Mouse (Mus musculus): ENCODE measurements at regions not wholly inside any gene's neighbourhood (a gene's known extent, or its start where the extent isn't known, plus 50 kb on each side); places are given as distances from the start of the nearest gene placed in this dataset.
A peak's percentile ranks its signal among the peaks of the same experiment; 100 is the strongest.

DNA sequence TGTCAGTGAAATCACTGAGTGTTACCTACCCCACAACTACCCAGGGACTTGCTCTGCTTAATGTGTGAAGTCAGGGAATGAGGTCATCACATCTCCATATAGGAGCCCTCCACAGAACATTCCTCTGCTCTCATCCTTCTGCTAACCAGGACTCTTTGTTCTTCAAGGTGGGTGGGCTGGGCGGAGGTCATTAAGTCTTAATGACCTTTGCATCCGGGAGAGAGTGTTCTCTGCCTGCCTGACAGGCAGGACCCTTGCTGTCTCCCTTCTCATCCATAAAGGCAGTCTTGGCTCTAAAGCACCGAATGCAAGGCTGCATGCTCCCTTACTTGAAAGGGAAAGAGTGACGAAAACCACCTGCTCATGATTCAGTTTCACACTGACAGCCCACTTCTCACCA is 1051.4 kb downstream of the Slc22a22 start:
- no peak for DNase-seq (ENCODE audit: low read depth, low spot score)

DNA sequence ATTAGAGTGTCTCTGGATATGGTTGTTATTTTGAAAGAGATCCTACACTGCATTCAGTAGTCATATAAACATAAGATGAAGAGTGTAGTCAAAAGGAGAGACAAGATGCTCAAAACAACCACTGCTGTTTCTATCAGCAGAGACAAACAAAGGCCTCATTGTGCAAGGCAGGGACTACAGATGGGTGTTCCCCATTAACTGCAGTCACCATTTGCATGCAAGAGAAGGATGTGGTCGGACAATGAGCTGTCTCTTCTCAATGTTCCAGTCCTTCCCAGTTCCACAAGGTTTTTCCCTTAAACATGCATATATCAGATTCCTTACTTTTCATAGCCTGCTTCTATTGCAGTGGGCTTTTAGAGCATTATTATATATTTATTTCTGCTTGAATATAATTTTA is 1056.7 kb downstream of the Slc22a22 start:
- no peak for DNase-seq (ENCODE audit: low read depth, low spot score)

GRCm38 (mm10) chr15:56391982-56392381 is 1085.4 kb downstream of the Slc22a22 start:
- DNase-seq (ENCODE audit: low read depth, low spot score) = no peak

DNA sequence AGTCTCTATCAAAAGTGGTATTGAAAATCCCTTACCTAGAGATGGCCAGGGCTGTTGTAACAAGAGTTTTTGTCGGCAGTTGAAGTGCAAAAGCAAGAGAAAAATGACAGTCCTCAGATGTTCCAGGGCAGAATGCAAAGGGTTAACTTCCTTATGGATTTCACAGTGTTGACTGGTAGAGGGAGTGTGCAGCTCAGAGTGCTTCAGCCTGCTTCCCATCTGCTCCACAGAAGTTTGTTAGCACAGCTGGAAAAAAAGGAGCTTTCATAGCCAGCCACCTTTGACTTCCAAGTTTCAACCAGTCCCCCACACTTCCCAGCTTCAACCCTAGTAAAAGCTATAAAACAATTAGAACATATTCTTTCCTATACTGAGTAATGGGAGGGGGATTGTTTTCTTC is 1098.9 kb downstream of the Slc22a22 start:
- no peak for DNase-seq (ENCODE audit: low read depth, low spot score)

GRCm38 (mm10) chr15:56350903-56351302 is 1126.5 kb downstream of the Slc22a22 start:
- DNase-seq (ENCODE audit: low read depth, low spot score) = no peak

GRCm38 (mm10) chr15:56346111-56346510 is 1131.3 kb downstream of the Slc22a22 start:
- no peak for DNase-seq (ENCODE audit: low read depth, low spot score)

GRCm38 (mm10) chr15:56344973-56345372 is 1132.5 kb downstream of the Slc22a22 start:
- DNase-seq (ENCODE audit: low read depth, low spot score) = no peak

- DNase-seq (ENCODE audit: low read depth, low spot score) = peak; percentile 3
These were observed 1133.0 kb downstream of the Slc22a22 start for GRCm38 (mm10) chr15:56344304-56344932.

- no peak for DNase-seq (ENCODE audit: low read depth, low spot score)
These were observed 1139.5 kb downstream of the Slc22a22 start for GRCm38 (mm10) chr15:56337879-56338278.

GRCm38 (mm10) chr15:56336449-56336848 is 1141.0 kb downstream of the Slc22a22 start:
- DNase-seq (ENCODE audit: low read depth, low spot score) = peak; percentile 34

DNA sequence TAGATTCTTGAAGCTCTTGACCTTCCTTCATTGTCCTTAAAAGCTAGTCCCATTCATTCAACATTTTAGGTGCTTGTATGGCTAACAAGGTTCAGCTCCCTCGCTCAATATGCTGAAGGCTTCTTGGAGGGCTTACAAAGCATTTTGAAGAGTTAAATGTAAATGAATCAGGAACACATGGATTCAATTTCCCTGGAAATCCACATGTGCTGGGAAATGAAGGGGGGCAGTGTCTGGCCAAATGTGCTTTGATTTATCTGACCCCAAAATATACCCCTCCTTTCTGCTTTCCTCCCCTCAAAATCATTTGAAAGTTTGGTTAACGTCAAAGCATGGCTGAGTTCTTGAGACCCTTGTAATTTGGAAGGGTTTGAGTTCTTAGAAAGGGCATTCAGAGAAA is 1142.4 kb downstream of the Slc22a22 start:
- DNase-seq (ENCODE audit: low read depth, low spot score) = no peak

GRCm38 (mm10) chr15:56320501-56320900 is 1156.9 kb downstream of the Slc22a22 start:
- no peak for DNase-seq (ENCODE audit: low read depth, low spot score)

DNA sequence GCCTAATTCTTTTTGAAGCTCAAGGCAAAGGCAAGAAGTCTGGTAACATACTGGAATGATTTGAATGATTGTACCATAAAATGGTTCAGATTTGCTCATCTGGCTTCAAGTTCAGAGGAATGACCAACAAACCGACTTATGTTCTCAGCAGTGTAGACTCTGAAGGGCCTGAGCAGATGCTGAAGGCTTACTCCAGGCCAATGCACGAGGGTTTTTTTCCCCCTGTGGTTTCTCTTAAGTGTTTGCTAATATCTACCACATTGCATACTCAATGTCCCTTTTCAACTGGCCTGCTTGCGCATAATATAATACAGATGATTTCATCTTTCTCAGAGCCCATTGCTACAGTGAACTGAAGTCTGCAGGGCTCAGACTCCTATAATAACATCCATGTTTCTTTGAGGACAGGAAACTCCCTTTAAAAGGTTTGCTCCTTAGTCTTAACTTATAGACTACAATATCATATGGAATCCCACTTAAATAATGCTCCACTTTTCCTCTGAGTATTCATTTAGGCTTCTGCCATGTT is 1182.5 kb downstream of the Slc22a22 start:
- no peak for DNase-seq (ENCODE audit: low read depth, low spot score)

- no peak for DNase-seq (ENCODE audit: low read depth, low spot score)
These were observed 1198.7 kb downstream of the Slc22a22 start for GRCm38 (mm10) chr15:56278622-56279301.

DNA sequence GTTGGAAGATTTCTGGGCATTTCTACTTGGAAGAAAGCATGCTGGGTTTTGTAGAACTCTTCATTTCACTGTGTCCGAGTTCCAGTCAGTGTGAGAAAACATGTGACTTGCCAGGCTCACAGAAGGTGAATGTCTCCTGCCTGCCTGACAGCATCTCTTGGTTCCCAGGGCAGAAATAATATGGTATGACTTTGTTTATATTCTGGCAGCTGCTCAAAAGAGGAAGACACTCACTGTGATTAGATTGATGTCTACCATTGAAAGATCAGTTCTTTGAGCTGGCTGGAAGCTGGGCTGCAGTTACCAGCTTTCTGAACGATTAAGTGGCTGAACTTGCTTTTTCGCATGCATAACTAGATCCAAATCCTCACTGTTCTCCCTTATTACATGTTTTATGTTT is 1199.4 kb downstream of the Slc22a22 start:
- DNase-seq (ENCODE audit: low read depth, low spot score) = no peak

GRCm38 (mm10) chr15:56248731-56249130 is 1228.7 kb downstream of the Slc22a22 start:
- no peak for DNase-seq (ENCODE audit: low read depth, low spot score)

GRCm38 (mm10) chr15:56244004-56244735 is 1233.3 kb downstream of the Slc22a22 start:
- DNase-seq (ENCODE audit: low read depth, low spot score) = no peak

DNA sequence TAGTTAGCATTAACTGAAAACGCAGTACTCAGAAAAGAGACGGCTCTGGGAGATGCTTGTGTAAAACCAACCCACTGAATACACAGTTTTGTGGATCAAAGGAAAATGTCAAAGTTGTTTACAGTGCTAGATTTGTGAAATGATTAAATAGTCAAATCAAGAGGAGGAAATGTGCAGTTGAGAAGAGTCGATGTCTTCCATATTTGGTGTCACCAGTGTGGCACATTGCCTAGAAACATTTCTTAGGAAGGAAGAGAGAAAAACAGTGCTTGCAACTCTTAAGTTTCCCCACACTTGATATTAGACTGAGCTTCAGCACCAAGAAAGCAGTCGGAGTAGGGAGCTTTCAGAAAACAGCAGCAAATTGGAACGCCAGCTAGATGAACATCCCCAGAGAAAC is 1274.9 kb downstream of the Slc22a22 start:
- DNase-seq (ENCODE audit: low read depth, low spot score) = no peak

DNA sequence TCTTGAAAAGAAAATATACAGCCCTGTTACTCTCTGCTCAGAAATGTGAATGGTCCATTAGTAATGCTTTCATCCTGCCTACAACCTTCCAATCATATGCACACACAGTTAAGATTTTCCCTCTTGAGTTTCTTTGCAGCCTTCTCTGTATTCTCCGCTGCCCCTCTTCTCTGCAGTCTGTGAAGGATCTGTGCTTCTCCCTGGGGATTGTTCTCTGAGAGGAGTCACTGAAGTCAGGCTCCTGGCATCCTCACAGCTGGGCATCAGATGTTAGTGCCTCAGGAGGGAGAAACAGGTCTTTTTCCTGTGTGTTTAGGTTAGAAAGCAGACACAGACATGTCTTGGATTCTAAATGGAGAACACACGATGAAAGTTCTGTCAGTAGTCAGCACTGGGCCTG is 1278.1 kb downstream of the Slc22a22 start:
- no peak for DNase-seq (ENCODE audit: low read depth, low spot score)

- no peak for DNase-seq (ENCODE audit: low read depth, low spot score)
These were observed 1279.8 kb downstream of the Slc22a22 start for GRCm38 (mm10) chr15:56197425-56198201.

DNA sequence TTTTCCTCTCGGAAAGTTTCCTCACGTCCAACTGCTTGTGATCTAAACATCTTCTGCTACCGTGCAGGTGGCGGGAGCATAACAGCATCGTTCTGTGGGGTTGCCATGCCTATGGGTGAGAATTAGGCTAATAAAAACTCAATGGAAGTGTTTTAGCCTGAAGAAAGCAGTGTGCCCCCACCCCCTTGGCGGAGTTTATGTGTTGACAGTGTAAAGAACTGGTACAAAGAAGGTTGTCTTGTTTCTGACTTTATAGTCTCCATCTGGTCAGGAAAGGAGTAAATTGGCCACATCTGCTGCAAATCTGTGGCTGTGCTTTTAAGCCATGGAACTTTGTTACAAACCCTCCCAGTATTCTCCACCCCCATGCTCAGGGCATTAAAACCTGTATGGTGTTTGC is 1311.2 kb downstream of the Slc22a22 start:
- DNase-seq (ENCODE audit: low read depth, low spot score) = no peak

- no peak for DNase-seq (ENCODE audit: low read depth, low spot score)
These were observed 1318.7 kb downstream of the Slc22a22 start for GRCm38 (mm10) chr15:56158726-56159125.

Measured in WW6 (cell line).